Mouse (Mus musculus) c-Kit-negative CD71-positive TER-119-positive erythroid progenitor cells, embryonic 14.5 days (primary cell): ENCODE results near the gene Mzt1.
A peak's percentile ranks its signal among the peaks of the same experiment; 100 is the strongest.
"Not testable (repeated sequence)": the region's sequence is repeated elsewhere in the genome, so short reads cannot be mapped to it uniquely, and the experiment has no call there.

ENCODE experiments used
- DNase-seq: peaks from one replicate; pipeline ENCODE4 v3.0.0-alpha.2; 2013; ENCODE audit warnings: low read depth, low spot score

Mzt1 gene

GRCm38 (mm10) chr14:99046031-99046781, at the start of gene Mzt1, which contains the start of gene Bora:
Gene Mzt1 (minus strand): TSS chr14:99046134.
Gene Bora (plus strand): TSS chr14:99046222.
- DNase-seq: peak; percentile 91

GRCm38 (mm10) chr14:99088947-99089346, 43.0 kb upstream of the Mzt1 start:
- no peak for DNase-seq

- no peak for DNase-seq
Measured at GRCm38 (mm10) chr14:99071146-99071545, 25.2 kb upstream of the Mzt1 start.

GRCm38 (mm10) chr14:99063091-99063490, 17.2 kb upstream of the Mzt1 start:
- no peak for DNase-seq

GRCm38 (mm10) chr14:99060616-99061015, 14.7 kb upstream of the Mzt1 start:
- no peak for DNase-seq

GRCm38 (mm10) chr14:99058959-99059586, 13.1 kb upstream of the Mzt1 start:
- DNase-seq: no peak

GRCm38 (mm10) chr14:99046782-99047181, 848 bp upstream of the Mzt1 start:
- peak; percentile 19 for DNase-seq

- peak; percentile 42 for DNase-seq
Measured at GRCm38 (mm10) chr14:99045378-99046030, 430 bp downstream of the Mzt1 start.

- DNase-seq: peak; percentile 9
Measured at GRCm38 (mm10) chr14:99044718-99045117, 1.2 kb downstream of the Mzt1 start.

GRCm38 (mm10) chr14:99044096-99044495, 1.8 kb downstream of the Mzt1 start:
- no peak for DNase-seq

- DNase-seq: no peak
Measured at GRCm38 (mm10) chr14:99043499-99043898, 2.4 kb downstream of the Mzt1 start.

GRCm38 (mm10) chr14:99041416-99041815, 4.5 kb downstream of the Mzt1 start:
- no peak for DNase-seq

- not testable (repeated sequence) for DNase-seq
Measured at GRCm38 (mm10) chr14:99039308-99039707, 6.6 kb downstream of the Mzt1 start.

GRCm38 (mm10) chr14:99037703-99038102, 8.2 kb downstream of the Mzt1 start:
- no peak for DNase-seq

- no peak for DNase-seq
Measured at GRCm38 (mm10) chr14:99036039-99036438, 9.9 kb downstream of the Mzt1 start.

GRCm38 (mm10) chr14:99034851-99035250, 11.1 kb downstream of the Mzt1 start:
- DNase-seq: not testable (repeated sequence)

- DNase-seq: no peak
Measured at GRCm38 (mm10) chr14:99032596-99032995, 13.3 kb downstream of the Mzt1 start.

GRCm38 (mm10) chr14:99031337-99031873, 14.5 kb downstream of the Mzt1 start:
- no peak for DNase-seq

GRCm38 (mm10) chr14:99029987-99030386, 15.9 kb downstream of the Mzt1 start:
- DNase-seq: no peak

GRCm38 (mm10) chr14:99022346-99023086, 23.4 kb downstream of the Mzt1 start:
- no peak for DNase-seq

GRCm38 (mm10) chr14:99019136-99019808, 26.7 kb downstream of the Mzt1 start:
- no peak for DNase-seq
